Mouse (Mus musculus) kidney, adult 8-10 months (tissue): ENCODE results near the gene Nupr1l.
A peak's percentile ranks its signal among the peaks of the same experiment; 100 is the strongest.
"Not testable (repeated sequence)": the region's sequence is repeated elsewhere in the genome, so short reads cannot be mapped to it uniquely, and the experiment has no call there.

ENCODE experiments used
- DNase-seq, 2 experiments: peaks; one replicate each; pipeline ENCODE4 v3.0.0; 2022

The Nupr1l gene

DNA sequence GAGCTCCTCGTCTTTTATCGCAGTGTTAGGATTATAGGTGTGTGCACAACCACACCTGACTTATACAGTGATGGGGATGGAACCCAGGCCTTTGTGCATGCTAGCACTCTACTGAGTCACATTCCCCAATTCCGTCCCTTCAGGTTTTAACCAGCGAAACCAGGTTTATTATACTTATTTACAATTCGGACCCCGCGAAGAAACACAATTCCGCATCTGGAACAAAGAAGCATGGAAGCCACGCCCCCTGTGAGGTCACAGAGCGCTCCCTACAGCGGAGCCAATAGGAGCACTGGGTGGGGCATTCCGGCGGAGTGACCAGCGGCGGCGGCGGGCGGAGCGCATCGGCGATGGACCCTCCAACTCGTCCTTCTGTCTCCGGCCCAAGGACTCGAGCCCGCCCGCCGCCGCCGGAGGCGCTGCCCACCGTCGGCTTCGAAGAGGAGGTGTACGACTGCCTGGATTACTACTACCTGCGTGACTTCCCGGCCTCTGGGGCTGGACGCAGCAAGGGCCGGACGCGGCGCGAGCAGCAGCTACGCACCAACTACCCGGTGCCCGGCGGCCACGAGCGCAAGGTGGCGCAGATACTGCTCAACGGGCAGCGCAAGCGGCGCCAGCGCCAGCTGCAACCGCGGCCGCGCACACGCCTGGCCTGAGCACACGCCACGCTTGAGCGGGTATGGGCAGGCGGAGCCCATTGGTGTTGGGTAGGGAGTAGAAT lies at the start of gene Nupr1l:
Gene Nupr1l (plus strand): TSS at position 299 of the 724 bp plus-strand sequence.
- DNase-seq = peak; percentile 88 to 91

DNA sequence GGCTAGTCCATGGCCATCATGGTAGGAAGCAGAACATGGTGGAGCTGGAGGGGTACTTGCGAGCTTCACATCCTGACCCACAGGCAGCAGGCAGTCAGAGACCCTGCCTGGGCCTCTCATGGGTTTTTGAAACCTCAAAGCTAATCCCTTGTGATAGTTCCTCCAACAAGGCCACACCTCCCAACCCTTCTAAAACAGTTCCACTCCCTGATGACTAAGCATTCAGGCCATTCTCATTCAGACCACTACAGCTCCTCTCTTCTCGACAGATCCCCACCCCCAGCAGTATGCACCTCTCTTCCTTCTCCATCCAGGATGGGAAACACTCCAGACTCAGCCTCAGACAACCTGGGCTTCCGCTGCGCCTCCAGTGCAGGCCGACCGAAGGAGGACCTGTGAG lies 46.0 kb upstream of the Nupr1l start:
- no peak for DNase-seq

DNA sequence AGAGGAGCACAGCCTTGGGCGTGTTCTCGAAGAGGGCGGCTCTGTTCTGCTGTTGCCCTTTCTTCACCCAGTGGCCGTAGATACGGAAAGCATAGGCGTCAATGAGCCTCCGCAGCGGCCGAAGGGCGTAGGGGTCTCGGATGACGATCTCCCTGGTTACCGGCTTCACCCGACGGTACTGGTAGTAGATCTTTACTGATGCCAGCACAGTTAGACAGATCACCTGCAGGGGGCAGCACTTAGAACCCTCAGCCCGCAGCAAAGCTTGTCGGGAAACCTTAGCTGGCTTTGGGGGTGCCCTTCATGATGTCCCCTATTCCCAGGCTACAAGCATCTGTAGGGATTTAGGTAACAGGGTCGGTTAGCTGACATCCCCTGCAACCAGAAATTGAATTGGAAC lies 43.9 kb upstream of the Nupr1l start:
- peak in 1 of 2 experiments; percentile 58 for DNase-seq

DNA sequence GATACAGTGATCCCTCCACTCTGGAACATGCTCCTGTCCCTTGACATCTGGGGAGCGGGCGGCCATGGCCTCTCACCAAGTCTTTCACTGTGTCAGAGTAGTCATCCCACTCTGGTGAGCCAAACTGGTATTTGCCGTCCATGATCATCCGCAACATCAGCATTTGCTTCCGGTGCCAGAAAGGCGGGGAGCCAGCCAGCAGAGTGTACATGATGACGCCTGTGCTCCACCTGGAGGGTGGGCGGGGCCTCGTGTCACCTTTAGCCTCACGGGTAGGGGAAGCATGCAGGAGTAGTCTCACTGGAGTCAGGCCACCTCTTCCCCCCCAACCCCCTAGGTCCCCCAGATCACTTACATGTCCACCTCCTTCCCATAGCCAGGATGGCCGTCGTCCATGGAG lies 42.5 kb upstream of the Nupr1l start:
- no peak for DNase-seq

DNA sequence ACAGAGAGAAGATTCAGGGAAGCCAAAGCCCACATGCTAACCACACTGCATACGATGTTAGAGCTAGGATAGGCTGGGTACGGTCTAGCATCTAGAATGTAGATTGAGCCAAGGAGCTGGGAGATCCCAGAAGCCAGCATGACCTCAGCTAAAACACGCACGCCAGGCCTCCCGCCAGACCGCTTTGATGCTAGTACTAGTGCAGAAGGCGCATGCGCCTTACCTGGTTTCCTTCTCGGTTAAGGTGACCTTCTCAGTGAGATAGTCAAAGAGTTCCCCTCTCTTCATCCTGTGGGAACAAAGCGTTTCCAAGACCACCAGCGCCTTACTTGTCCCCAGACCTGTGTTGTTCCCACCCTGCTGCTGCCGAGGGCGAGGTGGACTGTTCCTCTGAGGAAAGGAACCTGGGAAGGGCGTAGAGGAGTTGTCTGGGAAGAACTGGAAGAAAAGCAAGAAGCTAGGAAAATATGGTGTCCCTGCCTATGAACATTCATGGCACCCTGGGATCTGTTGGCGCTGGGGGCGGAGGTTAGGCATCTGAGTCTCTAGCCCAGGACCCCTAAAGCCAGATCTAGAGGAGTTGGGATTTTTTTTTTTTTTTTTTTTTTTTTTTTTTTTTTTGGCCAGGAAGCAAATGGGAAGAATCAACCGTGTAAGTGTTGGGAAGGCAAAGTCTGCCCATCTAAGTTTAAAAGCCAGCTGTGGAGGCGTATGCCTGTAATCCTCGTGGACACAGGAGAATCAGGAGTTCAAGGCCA lies 38.9 kb upstream of the Nupr1l start:
- DNase-seq = no peak

DNA sequence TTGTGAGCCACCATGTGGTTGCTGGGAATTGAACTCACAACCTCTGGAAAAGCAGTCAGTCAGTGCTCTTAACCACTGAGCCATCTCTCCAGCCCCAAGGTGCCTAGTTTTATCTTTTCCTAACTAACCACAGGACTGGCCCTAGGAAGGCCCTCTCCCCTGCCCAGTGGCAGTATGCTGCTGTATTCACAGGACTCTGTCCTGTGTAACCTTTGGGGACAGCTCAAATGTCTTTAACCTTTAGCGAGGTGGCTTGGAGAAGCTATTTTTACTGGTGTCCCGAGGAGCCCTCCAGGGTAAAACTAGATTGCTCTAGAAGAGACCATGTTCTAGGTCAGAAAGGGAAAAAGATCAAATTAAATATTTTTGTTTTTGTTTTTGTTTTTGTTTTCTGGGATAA lies 37.1 kb upstream of the Nupr1l start:
- no peak for DNase-seq

DNA sequence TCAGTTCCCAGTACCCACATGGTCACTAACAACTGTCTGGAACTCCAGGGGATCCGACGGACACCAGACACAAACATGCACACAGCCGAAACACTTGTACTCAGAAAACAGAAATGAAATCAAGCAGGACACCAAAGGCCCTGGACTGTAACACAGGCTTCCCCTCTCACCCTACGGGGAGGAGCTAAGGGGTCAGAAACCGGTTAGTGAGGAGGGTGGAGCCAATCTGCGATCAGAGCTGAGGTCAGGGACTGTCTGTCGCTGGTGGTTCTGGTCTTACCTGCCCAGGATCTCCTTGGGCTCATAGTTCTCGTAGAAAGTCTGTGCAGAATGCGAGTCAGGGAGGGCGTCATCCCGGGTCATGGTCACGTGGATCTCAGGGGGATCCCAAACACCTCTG lies 34.4 kb upstream of the Nupr1l start:
- DNase-seq = no peak

DNA sequence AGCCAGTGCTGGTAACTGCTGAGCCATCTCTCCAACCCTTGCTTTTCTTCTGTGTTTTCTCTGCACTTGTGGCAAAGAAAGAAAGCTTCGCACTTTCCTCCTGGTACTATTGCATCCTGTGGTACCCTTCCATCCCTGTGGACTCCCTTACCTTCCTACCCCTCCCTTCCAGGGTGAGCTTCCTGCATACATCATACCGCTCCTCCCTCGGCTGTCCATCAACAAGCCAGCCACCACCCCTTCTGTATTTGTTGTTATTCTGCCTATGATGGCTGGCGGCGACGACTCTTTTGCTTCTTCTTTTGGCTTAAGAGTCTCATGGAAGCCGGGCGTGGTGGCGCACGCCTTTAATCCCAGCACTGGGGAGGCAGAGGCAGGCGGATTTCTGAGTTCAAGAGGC lies 33.2 kb upstream of the Nupr1l start:
- DNase-seq = no peak

DNA sequence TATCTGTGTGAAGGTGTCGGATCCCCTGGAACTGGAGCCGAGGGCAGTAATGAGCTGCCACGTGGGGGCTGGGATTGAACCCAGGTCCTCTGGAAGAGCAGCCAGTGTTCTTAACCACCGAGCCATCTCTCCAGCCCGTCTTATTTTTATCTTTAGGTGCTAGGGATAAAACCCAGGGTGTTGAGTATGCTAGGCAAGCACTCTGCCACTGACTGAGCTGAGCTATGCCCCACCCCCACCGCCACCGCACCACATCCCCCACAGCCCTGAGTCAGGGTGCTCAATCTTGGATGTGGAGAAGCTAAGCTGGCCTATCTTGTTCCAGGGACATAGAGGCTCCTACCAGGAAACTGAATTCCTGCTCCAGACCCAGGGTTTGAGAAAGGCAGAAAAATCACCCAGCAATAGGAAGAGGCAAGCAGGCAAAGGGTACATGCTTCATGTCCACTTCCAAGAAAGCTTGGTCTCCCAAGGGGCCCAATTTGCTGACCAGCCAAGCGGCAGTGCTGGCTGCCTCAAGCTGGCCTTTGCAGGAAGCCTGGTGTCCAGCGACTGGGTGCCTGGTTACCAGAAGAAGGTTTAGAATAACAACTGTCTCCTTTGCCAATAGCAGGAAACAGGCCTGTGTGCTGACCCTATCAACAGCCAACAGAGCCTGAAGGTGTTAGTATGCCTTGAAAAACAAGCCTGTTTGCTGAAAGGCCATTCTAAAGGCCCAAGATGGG lies 30.4 kb upstream of the Nupr1l start:
- peak in 1 of 2 experiments; percentile 26 for DNase-seq

DNA sequence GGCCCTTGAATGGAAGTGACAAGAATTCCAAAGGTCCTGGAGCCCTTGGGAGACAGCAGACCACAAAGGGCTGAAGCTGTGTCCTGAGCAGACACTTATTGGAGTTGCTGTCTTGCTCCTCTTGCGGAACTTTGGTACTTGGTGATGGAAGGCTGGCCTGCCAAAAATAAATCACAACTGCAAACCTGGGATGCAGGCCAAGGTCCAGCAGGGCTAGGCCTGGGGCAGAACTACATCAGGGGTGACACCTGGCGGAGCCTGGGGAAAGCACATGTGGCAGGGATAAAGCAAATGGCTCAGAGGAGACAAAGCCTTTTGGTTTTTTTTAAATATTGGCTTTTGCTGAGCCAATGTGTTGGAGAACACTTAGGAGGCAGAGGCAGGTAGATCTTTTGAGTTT lies 29.4 kb upstream of the Nupr1l start:
- peak; percentile 85 to 91 for DNase-seq

DNA sequence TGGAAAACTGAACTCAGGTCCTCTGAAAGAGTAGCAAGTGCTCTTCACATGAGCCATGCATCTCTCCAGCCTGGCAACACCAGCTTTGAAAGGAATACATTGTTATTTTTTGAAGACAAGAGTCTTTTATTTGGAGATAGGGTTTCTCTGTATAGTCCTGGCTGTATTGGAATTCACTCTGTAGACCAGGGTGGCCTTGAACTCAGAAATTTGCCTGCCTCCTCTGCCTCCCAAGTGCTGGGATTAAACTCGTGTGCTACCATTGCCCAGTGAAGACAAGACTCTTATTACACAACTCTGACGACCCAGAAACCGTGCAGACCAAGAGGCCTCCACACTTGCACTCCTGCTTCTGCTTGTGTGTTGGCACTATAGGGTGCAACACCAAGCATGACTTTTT lies 28.5 kb upstream of the Nupr1l start:
- DNase-seq = no peak

DNA sequence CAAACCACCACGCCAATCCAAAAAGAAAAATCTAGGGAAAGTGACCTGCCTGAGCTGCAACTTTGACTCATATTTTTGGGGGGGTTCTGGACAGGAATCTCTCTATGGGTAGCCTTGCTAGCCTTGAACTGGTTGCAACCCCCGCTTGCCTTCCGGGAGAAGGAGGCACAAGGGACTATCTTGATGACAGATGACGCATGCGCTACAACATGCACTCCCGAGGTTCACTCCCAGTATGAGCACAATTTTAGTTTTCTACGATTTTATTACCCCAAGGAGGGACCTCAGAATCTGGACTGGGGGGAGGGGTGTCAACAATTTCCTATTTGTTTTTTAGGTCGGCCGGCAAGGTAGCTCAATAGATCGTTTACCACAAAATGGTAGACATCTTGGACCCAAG lies 22.1 kb upstream of the Nupr1l start:
- no peak for DNase-seq

DNA sequence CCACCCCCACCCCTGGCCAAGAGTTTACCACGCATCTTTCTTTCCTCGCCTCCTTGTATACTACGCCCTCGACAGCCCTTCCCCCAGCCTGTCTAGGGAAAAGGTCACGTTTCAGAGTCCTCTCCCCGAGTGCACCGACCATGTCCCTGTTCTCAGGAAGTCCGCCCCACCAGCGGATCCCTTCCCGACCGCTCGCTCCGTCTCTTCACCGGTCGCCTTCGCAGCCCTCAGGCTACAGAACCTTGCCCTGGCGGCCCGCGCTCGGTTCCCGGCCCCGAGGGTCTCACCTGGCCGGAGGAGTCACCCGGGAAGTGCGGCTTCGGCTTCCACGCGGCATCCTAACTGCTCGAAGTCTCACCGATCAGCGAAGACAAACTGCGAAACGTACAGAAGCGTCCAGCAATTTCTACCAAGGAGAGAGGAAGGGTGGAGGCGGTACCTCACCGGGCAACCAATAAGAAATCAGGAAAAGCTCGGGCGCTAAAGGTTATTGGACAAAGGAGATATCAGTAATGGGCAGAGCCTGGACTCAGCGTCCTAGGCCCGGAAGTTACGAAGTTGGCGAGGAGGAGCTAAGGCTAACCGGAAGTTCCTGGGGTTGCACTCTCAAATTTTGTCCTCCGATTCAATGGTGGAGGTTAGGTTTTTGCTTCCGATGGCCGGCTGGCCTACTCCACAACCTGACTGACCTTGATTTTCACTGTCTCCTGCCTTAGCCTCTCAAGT lies 21.3 kb upstream of the Nupr1l start, which contains the start of gene Chchd2:
Gene Chchd2 (minus strand): TSS at position 560 of the 726 bp plus-strand sequence.
- peak; percentile 96 to 97 for DNase-seq

DNA sequence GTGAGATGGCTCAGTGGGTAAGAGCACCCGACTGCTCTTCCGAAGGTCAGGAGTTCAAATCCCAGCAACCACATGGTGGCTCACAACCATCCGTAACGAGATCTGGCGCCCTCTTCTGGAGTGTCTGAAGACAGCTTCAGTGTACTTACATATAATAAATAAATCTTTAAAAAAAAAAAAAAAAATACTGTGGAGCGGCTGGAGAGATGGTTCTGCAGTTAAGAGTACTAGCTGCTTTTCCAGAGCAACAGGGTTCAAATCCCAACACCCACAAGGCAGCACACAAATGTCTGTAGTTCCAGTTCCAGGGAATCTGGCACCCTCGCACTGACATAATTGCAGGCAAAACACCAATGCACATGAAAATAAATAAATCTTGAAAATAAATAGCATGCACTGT lies 17.9 kb upstream of the Nupr1l start:
- not testable (repeated sequence) for DNase-seq

DNA sequence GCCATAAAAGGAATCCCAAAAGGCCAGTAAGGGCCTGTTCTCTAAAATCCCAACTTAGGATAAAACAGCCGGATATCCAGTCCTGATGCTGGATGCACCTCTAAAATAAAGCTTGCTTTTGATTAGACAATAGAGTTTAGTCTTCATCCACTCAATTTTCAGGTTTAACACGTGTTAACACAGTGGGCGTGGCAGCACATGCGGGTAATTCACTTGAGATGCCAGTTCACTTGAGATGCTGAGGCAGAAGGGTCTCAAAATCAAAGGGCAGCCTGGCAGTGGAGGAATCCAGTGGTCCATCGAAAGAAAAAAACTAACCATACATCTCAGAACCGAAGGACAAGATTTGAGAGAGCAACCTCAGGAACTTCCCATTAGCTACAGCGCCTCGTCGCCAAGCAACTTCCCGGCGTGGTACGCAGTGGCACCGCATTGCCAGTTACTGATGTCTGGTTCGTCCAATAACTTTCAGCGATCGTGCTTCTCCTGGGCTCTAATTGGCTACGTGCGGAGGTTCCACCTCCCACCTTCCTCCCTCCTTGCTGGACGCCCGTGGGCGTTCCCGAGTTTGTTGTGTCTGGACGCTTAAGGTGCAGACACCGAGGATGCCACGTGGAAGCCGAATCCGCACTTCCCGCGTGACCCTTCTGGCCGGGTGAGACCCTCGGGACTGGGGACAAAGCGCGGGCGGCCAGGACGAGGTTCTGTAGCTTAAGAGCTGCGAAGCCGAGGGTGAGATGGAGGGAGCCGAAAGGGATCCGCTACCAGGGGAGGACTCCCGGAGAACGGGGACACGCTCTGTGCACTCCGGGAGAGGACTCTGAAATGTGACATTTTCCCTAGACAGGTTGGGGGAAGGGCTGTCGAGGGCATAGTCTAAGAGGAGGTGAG lies 12.9 kb upstream of the Nupr1l start, which contains the start of gene Zbed5:
Gene Zbed5 (plus strand): TSS at position 526 of the 891 bp plus-strand sequence.
- peak; percentile 91 to 92 for DNase-seq

DNA sequence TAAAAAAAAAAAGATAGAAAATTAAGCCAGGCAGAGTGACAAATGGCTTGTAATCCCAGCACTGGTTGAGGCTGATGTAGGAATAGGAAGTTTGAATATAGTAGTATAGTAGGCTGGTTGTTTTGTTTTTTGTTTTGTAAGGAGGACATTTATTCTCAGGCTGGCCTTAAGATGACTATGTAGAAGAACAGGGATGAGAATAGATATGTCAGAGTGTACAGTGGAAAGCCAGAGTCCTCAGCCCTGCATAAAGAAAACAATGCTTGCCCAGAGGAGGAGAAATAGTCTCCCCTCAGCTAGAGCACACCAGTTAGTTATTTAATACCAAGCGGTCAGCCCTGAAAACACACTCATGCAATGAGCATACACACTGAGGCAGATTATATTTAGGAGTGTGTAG lies 9.9 kb upstream of the Nupr1l start, which contains the start of gene Phkg1:
Gene Phkg1 (minus strand): TSS at position 101 of the 400 bp plus-strand sequence.
- no peak for DNase-seq

DNA sequence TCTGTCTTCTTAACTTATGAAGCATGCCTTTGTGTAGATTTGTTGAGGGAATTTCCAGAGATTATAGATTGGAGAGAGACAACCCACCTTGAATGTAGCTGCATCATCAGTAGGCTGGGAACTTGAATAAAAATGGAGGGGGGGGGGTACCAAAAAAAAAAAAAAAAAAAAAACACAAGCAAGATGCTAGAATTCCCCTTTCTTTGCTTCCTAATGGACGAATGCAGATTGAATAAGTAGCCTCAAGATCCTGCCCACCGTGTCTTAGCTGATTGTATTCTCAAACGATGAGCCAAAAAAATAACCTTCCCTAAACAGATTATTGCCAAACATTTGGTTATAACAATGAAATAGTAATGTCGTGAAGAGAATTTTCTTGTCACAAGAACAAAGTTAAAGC lies 565 bp upstream of the Nupr1l start:
- no peak for DNase-seq

DNA sequence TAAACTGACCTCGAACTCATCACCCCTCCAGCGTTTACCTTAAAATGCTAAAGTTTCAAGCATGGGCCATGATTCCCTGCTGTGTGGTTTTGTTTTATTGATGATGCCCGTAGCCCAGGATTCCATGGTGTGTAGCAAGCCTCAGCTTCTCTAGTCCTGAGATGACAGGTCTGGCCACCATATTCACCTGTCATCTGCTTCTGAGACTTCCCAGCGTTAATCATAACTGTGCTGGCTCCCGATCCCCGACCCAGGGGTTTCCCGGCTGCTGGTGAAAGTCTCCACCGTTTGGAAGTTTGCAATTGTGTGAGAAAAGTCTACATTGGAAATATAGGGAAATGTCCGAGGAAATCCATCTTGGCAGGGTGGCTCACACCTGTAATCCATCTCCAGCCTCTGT lies 807 bp downstream of the Nupr1l start:
- no peak for DNase-seq

DNA sequence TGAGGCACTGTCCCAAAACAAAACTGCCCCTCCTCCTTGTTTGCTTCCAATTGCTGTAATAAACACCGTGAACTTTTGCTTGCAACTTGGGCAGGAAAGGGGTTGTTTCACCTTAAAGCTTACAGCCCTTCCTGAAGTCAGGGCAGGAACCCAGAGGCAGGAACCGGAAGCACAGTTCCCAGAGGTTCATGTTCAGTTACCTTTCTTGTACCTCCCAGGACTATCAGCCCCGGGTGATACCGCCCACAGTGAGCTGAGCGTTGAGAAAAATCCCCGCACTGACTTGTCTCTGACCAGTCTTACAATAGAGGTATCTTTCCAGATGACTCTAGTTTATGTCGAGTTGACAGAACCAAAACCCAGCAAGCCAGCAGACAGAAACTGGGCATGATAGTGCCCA lies 1.3 kb downstream of the Nupr1l start:
- DNase-seq = no peak

DNA sequence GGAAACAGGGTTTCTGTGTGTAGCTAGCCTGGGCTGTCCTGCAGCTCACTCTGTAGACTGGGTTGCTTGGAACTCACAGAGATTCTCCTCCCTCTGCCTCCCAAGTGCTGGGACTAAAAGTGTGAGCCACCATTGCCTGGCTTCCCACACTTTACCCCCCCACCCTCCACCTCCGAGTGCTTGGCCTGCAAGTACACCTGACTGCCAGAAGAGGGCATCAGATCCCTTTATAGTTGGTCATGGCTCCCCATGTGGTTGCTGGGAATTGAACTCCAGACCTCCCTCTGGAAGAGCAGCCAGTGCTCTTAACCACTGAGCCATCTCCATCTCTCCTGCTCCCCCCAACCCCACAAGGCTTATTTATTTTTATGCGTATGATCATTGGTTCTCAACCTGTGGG lies 5.7 kb downstream of the Nupr1l start:
- DNase-seq = no peak

DNA sequence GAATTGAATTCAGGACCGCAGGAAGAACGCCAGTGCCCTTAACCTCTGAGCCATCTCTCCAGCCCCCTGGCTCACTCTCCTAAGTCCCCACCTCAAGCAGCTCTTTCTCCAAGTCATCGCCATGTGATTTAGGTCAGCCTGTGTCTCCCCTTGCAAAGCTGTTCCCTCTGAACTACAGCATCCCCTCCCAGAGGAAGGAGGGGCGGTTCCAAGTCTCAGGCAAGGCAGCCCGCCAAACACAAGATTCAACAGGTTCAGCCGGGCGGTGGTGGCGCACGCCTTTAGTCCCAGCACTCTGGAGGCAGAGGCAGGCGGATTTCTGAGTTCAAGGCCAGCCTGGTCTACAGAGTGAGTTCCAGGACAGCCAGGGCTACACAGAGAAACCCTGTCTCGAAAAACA lies 7.2 kb downstream of the Nupr1l start:
- DNase-seq = not testable (repeated sequence)
